Mouse (Mus musculus) central nervous system, embryonic 11.5 days (tissue): Measurements from ENCODE around the gene 2610528A11Rik. TPM values are rescaled to one million over a fixed set of nuclear protein-coding genes. Genes with fewer than 3 reads are reported as not detected.

ENCODE experiments used
- polyA plus RNA-seq: library from polyadenylated mRNA; depleted of rRNA; stranded (reverse); fragments of >200 nt; gene quantifications from 2 replicates; pipeline ENCODE4 v1.2.3, GENCODE M21; 2012; rRNA removed

Gene 2610528A11Rik
- polyA plus RNA-seq, result 0.16 and 0.29 TPM in 2 replicates

GRCm38 (mm10) chr14:37113922-37114321 lies at the start of gene 2610528A11Rik:
TSS of gene 2610528A11Rik (minus strand) at chr14:37114022.

GRCm38 (mm10) chr14:37135127-37135593 lies 21.3 kb upstream of the 2610528A11Rik start, which contains the start of gene Ghitm:
TSS of gene Ghitm (minus strand) at chr14:37135272.

GRCm38 (mm10) chr14:37097956-37098530 lies 15.8 kb downstream of the 2610528A11Rik start, which contains the start of gene Cdhr1:
TSS of gene Cdhr1 (minus strand) at chr14:37098347.

GRCm38 (mm10) chr14:37067629-37068028 lies 46.2 kb downstream of the 2610528A11Rik start, which contains the start of gene Lrit2:
TSS of gene Lrit2 (plus strand) at chr14:37067929.

Other genes starting within 250 kb of the 2610528A11Rik start
- 13.8 and 22.1 TPM in 2 replicates for gene Ccser2, start 145.2 kb downstream of the 2610528A11Rik start, polyA plus RNA-seq
- gene Rgr, start 65.1 kb downstream of the 2610528A11Rik start, polyA plus RNA-seq, result 0.05 TPM in 1 of 2 replicates, not detected in the other
- 0.01 TPM in 1 of 2 replicates, not detected in the other for gene Lrit1, start 59.2 kb downstream of the 2610528A11Rik start, polyA plus RNA-seq
- gene Lrit2, start 46.1 kb downstream of the 2610528A11Rik start, polyA plus RNA-seq, result not detected in 2 replicates
- 0.79 and 2.1 TPM in 2 replicates for gene Cdhr1, start 15.7 kb downstream of the 2610528A11Rik start, polyA plus RNA-seq
- 108 and 112 TPM in 2 replicates for gene Ghitm, start 21.2 kb upstream of the 2610528A11Rik start, polyA plus RNA-seq